In genomic region chr1:76724453-76724852, GRCm38 (mm10) we compare ENCODE assay signal across 10 mouse cellular contexts.
DNase-seq lines count a peak whose midpoint lies in the region; ATAC-seq lines count a peak whose summit lies in the region.
"Had no signal": no experiment of that assay in that cellular context is flagged by ENCODE, and none has a peak within 500 bp of the region (broad histone marks: within the 10 kb centered on the region; RNA-seq: fewer than 3 reads in every experiment).

No protein-coding gene starts in this region.

- no peak overlapping the region for H3K27ac ChIP-seq in embryonic facial prominence, embryonic 14.5 days (replicated peaks; ENCODE audit: low read depth, low read length)
- H3K27ac ChIP-seq in embryonic facial prominence, embryonic 10.5 days (replicated peaks): no peak overlapping the region
- H3K27ac ChIP-seq: hindbrain, embryonic 14.5 days had no signal

- DNase-seq in embryonic facial prominence, embryonic 14.5 days (ENCODE audit: low spot score): peak; percentile 69
- DNase-seq in embryonic facial prominence, embryonic 10.5 days (ENCODE audit: low spot score): no peak
- peak; percentile 26 for DNase-seq in layer of hippocampus, adult 11-12 months (ENCODE audit: low spot score)
- no peak for DNase-seq in layer of hippocampus, postnatal 10 days (ENCODE audit: low spot score in 2 of 2)
- DNase-seq in heart, adult 8-10 months (ENCODE audit: low spot score): peak; percentile 81
- peak; percentile 57 for DNase-seq in lung, postnatal 10 days
- DNase-seq in cerebellum, adult 18-20 months: no peak
- DNase-seq: right cerebral cortex, postnatal 25 days had no signal

- no peaks in the 10 kb centered on the region for H3K27me3 ChIP-seq in embryonic facial prominence, embryonic 14.5 days (replicated peaks; ENCODE audit: control insufficient read depth, insufficient read depth, low read length)
- H3K27me3 ChIP-seq in embryonic facial prominence, embryonic 10.5 days (replicated peaks; ENCODE audit: low read depth, poor library complexity, severe bottlenecking): no peaks in the 10 kb centered on the region

- H3K4me2 ChIP-seq in embryonic facial prominence, embryonic 14.5 days (ENCODE audit: low read depth, low read length): no peak overlapping the region
- H3K4me2 ChIP-seq: hindbrain, embryonic 14.5 days had no signal

- WGBS in embryonic facial prominence, embryonic 14.5 days: 50% methylated on average over 3 of the region's 3 CpGs
- WGBS in embryonic facial prominence, embryonic 10.5 days: 75% methylated on average over 3 of the region's 3 CpGs

- no peaks in the 10 kb centered on the region for H3K9me3 ChIP-seq in embryonic facial prominence, embryonic 14.5 days (ENCODE audit: control insufficient read depth, low read length)
- no peaks in the 10 kb centered on the region for H3K9me3 ChIP-seq in embryonic facial prominence, embryonic 10.5 days

- ATAC-seq in embryonic facial prominence, embryonic 14.5 days (ENCODE audit: low read depth): no peak
- ATAC-seq in CD4-positive, CD25-positive, alpha-beta regulatory T cell, adult 4 months: no peak

- no peak overlapping the region for H3K4me3 ChIP-seq in embryonic facial prominence, embryonic 14.5 days (ENCODE audit: low read depth, low read length)
- H3K4me3 ChIP-seq in embryonic facial prominence, embryonic 10.5 days: no peak overlapping the region

- H3K36me3 ChIP-seq in embryonic facial prominence, embryonic 14.5 days (ENCODE audit: control insufficient read depth, insufficient read depth, low read length): no peaks in the 10 kb centered on the region
- H3K36me3 ChIP-seq in embryonic facial prominence, embryonic 10.5 days (replicated peaks): no peaks in the 10 kb centered on the region

- H3K4me1 ChIP-seq in embryonic facial prominence, embryonic 14.5 days (ENCODE audit: control insufficient read depth, insufficient read depth, low read length): no peaks in the 10 kb centered on the region
- H3K4me1 ChIP-seq in embryonic facial prominence, embryonic 10.5 days: no peaks in the 10 kb centered on the region

- no peak overlapping the region for H3K9ac ChIP-seq in embryonic facial prominence, embryonic 14.5 days (ENCODE audit: low read depth, low read length)
- H3K9ac ChIP-seq: hindbrain, embryonic 14.5 days had no signal

Comparison
In these comparisons a context has a peak if more than half of its experiments do, and no peak if none do; other contexts are left out.
1. DNase-seq: peak in embryonic facial prominence, embryonic 14.5 days (single experiment), layer of hippocampus, adult 11-12 months (single experiment), heart, adult 8-10 months (single experiment) and lung, postnatal 10 days (single experiment); none in embryonic facial prominence, embryonic 10.5 days (single experiment), layer of hippocampus, postnatal 10 days (0 of 2) and cerebellum, adult 18-20 months (0 of 2).